Mouse (Mus musculus): ENCODE data around the gene Gm5460.
A peak's percentile ranks its signal among the peaks of the same experiment; 100 is the strongest.

Gm5460 gene

DNA sequence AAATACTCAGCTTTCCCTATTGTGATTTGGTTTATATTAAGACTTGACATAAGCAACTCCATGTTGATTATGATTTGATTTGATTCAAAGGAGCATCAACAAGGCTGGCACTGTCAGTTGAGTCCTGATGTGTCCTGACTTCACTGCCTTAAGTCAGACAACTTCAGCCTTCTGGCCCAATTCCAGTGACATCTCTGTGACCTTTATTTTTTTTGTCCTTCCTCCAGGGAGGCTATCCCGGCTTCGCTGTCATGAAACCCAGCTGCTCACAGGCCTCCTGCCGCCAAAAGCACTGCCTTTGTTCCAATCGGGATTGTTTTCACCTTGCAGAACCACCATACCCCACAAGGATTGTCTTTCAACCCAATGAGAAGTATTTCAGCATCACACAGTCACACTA, 58.8 kb downstream of the Gm5460 start:
- DNase-seq (ENCODE audit: inconsistent age in 2 of 2, low spot score in 1 of 2) = peak; percentile 11 to 60

DNA sequence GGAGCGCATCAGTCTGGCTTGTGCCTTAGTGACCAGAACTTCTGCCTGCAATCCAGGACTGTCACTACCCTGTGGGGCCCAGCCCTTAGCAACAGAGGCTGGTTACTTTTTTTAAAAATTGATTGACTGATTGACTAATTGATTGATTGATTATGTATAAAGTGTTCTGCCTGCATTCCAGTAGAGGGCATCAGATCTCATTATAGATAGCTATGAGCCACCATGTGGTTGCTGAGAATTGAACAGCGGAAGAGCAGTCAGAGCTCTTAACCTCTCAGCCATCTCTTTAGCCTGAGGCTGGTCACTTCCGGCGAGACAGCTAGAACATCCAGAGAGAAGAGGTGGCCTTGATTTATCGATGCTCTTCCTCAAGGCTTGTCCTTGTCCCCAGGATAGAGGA, 60.7 kb downstream of the Gm5460 start:
- DNase-seq (ENCODE audit: inconsistent age in 2 of 2, low spot score in 1 of 2) = no peak

DNA sequence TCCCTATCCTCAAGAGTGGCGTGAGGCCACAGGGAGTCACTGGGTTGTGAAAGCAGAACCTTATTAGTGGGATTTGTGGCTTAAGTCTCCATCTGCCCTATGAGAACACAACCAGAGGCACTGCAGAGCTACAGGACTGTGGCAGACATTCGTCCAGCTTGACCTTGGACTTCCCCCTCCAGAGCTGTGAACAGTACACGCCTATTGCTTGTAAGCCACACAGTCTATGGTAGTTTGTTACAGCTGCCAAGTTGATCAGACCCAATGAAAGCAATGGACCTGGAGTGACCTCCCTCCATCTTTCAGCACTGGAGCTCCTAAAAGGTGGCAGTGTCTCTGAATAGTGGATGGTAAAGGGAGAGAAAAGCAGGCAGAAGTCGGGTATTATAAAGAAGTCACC, 61.7 kb downstream of the Gm5460 start:
- no peak for DNase-seq (ENCODE audit: inconsistent age in 2 of 2, low spot score in 1 of 2)

DNA sequence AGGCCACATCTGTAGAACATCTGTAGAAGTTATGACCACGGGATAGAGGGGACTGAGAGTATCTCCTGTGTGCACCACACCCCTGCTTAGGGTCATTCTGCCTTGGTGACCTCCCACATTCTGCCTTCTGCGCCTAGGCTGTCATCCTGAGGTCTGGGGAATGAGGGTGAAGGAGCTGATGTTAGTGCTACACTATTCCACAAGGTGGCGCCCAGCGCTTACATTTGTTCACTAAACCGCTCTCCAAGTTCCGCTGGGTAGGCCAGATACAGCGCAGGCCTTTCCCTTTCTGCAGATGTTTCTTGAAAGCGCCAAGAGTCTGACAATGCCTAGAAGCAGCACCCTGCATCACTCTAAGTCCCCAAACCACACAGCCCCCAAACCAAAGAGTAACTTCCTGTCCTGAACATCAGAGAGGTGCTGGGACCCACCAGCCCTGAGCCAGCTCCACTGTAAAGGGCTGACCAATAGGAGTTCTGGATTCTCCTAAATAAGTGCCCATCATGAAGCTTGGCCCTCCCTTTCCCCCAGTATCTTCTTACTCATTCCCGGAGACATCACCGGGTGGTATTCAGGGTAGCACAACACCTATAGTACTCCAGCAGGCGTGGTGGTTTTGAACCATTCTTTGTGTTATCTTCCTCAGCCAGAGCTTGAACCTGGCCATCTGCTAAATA, 63.9 kb downstream of the Gm5460 start:
- DNase-seq (ENCODE audit: inconsistent age in 2 of 2, low spot score in 1 of 2) = peak; percentile 57 to 88

DNA sequence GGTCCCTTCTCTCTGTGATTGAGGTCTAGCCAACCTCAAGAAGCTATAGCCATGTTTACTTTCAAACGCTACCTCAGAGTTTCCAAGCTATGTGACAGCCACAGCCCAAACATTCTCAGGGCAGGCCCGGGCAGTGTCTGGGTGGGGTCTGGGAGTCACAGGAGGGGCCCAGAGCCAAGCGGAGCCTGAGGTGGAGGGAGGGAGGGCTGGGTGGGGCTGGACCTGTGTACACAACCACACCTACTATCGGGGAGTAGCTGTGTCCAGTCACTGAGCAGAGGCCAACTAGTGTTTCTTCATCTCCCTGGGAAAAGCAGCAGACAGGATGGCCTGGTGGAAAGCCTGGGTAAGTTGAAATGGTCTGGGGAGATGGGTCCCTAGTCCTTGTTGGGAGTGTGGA, 69.2 kb downstream of the Gm5460 start, which contains the start of gene Anxa8:
Anxa8 (plus strand) TSS at position 251 of the 400 bp plus-strand sequence.
- DNase-seq (ENCODE audit: inconsistent age in 2 of 2, low spot score in 1 of 2) = no peak

DNA sequence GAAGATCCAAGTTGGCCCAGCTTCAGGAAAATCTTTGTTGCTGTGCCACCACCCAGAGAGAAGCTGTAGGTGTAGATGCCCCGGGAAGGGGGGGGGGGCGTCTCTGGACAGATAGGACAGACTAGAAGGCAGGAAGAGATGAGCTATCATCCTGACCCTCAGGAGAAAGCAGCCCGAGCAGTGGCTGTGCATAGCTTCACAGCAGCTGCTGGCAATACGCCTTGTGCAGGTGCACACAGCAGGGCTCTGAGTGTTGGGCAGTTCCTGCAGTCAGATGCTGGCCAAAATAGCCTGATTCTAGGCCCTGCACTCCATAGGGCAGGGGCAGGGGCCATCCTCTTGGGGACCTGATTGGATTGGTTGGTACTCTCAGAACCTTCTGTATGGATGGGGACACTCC, 70.2 kb downstream of the Gm5460 start:
- DNase-seq (ENCODE audit: inconsistent age in 2 of 2, low spot score in 1 of 2) = no peak

DNA sequence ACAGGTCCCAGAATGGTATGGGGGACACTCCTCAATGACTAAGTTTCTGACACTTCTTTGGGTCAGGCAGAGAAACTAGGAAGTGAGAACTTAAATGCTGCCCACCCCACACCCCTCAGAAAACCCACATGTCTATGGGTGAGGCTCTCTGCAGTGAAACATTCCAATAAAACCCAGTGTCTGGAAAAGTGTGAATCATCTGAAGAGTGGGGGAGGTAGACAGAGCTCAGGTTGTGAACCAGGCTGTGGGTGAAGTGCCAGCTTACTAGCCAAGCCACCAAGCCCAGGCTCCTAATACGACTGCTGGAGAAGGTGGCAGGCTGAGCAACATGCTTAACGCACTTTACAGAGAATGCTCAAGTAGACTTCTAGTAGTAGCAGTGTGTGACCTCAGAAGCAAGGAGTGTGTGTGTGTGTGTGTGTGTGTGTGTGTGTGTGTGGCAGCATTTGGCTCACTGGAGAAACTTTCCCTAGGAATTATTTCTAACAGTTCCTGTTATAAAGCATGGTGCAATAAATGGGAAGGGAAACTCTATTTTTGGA, 71.4 kb downstream of the Gm5460 start:
- DNase-seq (ENCODE audit: inconsistent age in 2 of 2, low spot score in 1 of 2) = no peak

DNA sequence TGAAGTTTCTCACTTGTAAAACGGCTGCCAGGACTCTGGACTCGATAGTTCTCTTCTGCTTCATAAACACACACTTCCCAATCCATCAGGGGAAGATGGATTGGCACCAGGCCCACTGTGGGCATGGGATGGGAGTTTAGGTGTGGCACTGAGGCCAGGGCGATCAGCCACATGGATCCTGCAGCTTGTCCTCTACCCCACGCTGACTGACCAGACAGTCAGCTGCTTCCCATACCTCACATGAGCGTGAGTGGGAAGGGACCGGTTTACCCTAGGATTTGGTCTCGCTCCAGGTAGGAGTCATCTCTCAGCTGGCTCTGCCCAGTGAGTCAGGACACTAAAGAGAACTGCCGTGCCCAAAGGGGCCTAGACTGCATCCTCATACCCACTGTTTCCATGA, 73.2 kb downstream of the Gm5460 start:
- DNase-seq (ENCODE audit: inconsistent age in 2 of 2, low spot score in 1 of 2) = no peak

DNA sequence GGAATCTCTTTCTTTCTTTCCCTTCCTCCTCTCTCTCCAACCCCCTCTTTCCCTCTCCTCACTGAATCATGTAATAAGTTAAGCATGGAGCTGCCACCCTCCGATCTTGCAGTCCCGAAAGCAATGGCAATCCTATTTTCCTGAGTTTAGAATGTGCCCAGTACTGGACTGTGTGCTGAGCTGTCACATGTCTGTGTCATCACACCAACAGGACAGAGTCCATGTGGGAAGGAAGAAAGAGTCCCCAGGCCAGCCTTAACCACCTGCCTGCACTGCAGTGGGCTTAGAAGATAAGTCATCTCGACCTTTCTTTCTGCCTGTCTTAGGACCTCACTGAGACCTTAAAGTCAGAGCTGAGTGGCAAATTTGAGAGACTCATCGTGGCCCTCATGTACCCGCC, 74.9 kb downstream of the Gm5460 start:
- no peak for DNase-seq (ENCODE audit: inconsistent age in 2 of 2, low spot score in 1 of 2)

DNA sequence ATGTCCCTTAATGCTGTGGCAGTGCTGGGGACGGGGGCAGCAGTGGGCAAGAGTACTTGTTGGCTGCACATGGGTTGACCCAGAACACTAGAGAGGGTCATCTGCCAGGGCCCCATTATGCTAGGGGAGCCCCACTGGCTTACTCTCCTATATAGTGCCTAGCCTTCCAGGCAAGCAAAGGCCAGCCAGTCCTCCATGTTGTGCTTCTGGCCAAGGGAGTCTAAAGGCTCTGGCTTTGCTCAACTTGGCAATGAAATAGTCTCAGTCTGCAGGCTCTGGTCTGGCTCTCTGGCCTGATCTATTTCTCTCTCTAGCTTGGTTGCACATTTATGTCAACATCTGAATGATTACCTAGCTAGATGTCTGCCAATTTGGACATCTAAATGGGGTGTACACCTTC, 76.3 kb downstream of the Gm5460 start:
- DNase-seq (ENCODE audit: inconsistent age in 2 of 2, low spot score in 1 of 2) = no peak

DNA sequence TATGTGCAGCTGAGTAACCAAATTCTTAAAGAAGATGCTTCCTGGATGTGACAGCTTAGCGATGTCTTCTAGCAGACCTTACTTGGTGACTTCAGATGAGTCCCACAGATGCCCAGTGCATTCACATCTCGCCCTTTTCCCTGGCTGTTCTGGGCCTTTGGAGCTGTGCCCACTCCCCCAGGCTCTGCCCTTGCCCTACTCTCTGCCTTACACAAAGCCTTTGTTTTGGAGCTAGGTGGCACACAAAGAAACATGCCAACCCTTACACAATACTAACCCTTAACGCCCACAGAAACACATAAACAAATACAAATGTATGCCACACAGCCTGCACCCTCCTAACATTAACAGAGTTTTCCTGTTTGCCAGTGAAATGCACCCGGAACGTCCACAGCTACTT, 79.6 kb downstream of the Gm5460 start:
- no peak for DNase-seq (ENCODE audit: inconsistent age in 2 of 2, low spot score in 1 of 2)
